Mouse (Mus musculus): ENCODE measurements around the gene Ank3. TPM values are rescaled to one million over a fixed set of nuclear protein-coding genes. Genes with fewer than 3 reads are reported as not detected.
A peak's percentile ranks its signal among the peaks of the same experiment; 100 is the strongest.

Gene Ank3
- total RNA-seq, 2 experiments from 2014 or later = 77.7 to 83.4 TPM

DNA sequence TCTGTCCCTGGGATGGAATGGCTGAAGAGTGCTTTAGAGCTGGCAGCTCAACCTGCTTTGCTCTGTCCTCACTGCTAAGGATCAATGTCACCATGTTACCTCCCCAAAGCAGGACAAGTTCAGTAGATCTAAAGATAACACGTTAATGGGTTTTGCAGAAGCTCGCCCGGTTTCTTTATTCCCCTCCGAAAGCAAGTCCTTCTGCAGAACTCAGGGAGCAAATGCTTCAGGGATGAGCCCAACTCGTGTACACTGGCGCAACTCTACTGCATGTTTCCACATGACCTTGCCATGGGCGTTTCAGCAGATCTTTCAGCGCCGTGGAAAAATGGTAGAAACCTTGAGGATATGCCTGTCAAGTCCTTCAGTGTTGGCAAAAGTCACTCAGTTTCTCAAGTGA is 247.4 kb downstream of the Ank3 start:
- DNase-seq = no peak
- intact Hi-C loops (cut with DNase I) = no loop called here

DNA sequence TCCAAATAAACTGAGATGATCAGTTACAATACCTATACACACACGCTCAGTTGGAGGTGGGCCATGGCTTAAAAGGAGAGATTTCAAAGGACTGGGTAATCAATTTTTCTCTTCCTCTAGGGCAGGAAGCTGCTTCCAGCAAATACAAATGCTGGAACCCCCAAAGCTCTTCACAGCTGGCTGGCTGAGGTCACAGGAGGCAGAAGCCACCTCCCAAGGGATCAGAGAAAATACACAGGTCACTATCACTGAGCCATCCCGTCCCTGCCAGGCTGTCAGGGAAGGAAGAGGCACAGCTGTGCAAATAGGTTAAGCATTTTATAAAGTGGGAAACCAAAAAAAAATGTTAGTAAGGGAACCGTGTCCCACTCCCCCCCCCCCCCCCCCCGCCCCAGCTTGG is 251.5 kb downstream of the Ank3 start:
- no peak for DNase-seq
- intact Hi-C loops (cut with DNase I) = loop anchor here (5.0 kb wide), 3 partner anchors 43 to 283 kb away; no protein-coding TSS in a partner anchor

DNA sequence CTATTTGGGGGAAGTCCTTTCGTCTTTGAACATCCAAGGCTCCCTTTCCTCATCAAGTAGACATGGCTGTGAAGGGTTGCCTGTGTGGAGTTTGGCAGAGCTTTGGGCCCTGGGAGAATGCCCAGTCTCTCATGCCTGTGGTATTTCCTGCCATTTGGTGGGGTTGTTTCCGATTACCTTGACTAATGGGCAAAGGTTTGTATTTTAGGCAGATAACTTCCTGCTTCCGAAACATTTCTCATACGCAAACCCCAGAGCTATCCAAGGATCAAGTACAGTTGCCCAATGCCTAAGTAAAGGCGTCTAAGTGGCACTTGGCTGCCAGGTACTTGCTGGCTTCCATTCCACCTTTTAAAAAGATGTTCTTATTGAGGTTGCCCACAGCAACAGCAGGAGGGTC is 254.1 kb downstream of the Ank3 start:
- intact Hi-C loops (cut with DNase I) = loop anchor here (5.0 kb wide), 3 partner anchors 45 to 285 kb away; no protein-coding TSS in a partner anchor
- DNase-seq = peak; percentile 56 to 60

DNA sequence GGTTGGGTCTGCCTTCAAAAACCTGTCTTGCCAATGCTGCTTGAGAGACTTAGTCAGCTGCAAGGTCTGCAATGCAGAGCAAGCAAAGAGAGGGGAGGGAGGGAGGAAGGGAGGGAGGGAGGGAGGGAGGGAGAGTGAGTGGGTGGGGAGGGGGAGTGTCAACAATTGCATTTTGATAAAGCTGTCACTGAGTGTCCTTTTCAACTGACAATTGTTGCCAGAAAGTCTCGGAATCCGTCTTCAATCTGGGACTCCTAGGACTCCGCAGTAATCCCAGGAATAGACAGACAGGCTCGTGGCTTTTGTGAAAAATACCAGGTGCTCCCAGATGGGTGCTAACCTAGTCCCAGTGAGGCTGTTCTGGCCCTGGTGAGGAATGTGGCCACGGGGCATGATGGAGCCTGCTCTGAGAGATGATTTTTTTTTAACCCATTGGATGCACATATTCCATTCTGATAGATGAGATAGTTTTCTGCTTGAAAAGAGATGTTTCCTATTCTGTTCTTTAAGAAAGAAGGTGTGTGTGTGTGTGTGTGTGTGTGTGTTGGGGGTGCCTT is 254.6 kb downstream of the Ank3 start:
- DNase-seq = no peak
- intact Hi-C loops (cut with DNase I) = loop anchor here (5.0 kb wide), 3 partner anchors 46 to 286 kb away; no protein-coding TSS in a partner anchor

DNA sequence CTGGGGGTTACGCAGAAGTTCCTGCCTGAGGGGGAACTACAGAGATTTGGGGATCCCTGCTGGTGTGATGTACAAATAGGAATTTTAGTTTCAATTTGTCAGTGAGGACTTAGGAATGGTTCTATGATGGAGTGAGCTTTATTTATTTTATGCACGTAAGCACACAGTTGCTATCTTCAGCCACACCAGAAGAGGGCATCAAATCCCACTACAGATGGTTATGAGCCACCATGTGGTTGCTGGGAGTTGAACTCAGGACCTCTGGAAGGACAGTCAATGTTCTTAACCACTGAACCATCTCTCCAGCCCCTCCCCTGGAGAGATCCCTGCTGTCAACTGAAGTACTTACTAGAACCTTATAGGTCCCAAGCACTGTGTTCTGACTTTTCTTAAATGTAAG is 255.6 kb downstream of the Ank3 start:
- no peak for DNase-seq
- intact Hi-C loops (cut with DNase I) = loop anchor here (5.0 kb wide), 3 partner anchors 47 to 287 kb away; no protein-coding TSS in a partner anchor

DNA sequence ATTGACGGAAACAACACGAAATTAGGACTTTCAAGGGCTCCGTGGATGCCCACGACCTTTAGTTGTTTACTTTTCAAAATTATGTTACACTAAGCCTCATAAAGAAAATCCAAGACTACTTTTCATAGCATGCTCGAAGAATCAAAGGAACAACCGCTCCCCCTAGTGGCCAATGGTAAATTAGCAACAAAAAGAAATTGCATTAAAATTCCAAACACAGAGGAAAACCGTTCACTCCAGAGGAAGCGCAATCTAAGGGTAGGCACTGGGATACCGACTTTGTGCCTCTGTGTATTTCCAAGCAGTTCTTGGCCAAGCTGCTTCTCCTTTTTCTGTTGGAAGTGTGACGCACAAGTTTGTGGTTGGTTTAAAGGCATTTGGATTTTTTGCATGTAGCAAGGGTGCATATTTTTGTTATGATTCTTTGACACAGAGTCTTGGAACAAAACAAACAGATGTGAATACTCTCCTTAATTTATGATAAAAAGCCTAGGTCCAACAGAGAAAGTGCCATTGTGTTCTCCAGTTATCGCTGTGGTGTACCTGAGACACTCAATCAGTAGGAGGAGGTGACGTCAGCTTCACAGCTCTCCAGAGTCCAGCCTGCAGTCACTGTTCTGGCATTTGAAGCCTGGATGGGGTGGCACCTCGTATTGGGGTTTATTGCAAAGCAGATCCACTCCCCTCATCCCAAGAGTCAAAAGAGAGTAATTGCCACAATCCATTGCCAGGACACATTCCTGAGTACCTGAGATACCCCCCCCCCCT is 256.5 kb downstream of the Ank3 start:
- intact Hi-C loops (cut with DNase I) = loop anchor here (1.0 to 5.0 kb wide), 5 partner anchors 48 to 642 kb away; no protein-coding TSS in a partner anchor
- peak; percentile 36 to 37 for DNase-seq

DNA sequence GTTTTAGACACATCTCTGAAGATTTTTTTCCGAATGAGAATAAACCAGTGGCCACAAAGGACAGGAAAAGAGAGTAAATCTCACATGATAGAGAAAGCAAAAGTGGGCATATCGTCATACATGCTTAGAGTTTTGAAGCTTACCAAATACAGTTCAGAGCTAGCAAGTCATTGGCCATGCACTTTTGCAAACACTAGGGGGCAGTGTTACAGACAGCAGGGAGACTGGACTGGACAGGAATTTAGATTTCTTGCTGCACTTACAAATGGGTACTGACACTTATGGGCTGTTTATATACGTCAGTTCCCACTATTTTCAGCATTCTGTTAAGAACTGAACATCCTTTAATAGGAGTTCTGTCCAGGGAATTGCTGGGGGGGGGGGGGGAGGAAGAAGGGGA is 257.7 kb downstream of the Ank3 start:
- peak; percentile 35 to 51 for DNase-seq
- intact Hi-C loops (cut with DNase I) = loop anchor here (5.0 kb wide), 1 partner anchor 641 kb away; no protein-coding TSS in a partner anchor

DNA sequence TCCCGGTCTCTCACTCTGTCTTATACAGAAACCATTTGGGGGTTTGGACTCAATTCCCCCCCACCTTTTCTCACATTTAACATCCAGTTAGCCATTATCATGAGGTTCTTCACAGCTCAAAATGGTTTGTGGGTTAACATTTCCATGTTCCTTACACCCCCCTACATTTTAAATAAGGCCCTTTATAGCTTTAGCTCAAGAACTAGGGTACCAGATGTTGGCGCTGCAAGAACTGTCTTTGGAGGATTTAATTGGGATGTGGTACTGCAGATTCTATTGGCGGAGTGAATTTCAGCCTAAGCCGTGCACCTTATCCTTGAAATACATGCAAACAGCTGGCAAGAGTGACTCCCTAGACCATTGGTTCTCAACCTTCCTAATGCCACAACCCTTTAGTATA is 261.2 kb downstream of the Ank3 start:
- DNase-seq = no peak
- intact Hi-C loops (cut with DNase I) = loop anchor here (5.0 kb wide), 1 partner anchor 637 kb away; no protein-coding TSS in a partner anchor

DNA sequence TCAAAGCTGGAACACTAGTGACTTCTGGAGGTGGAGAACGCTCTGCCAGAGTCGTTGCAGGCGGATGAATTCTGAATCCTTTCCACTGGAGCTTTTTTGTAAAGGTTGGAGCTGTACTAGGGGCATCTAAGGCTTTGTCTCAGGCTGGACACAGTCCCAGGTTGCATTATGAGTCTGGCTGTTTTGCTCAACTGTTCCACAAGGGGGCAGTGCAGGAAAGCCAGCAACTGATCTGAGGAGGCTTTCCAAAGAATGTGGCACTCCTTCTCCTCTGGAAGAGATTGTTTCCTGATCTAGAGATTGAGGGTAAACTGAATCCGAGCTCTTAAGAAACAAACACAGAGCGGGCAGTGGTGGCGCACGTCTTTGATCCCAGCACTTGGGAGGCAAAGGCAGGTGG is 263.8 kb downstream of the Ank3 start:
- DNase-seq = peak; percentile 69 to 74
- intact Hi-C loops (cut with DNase I) = loop anchor here (1.0 to 2.0 kb wide), 3 partner anchors 132 to 302 kb away; no protein-coding TSS in a partner anchor

DNA sequence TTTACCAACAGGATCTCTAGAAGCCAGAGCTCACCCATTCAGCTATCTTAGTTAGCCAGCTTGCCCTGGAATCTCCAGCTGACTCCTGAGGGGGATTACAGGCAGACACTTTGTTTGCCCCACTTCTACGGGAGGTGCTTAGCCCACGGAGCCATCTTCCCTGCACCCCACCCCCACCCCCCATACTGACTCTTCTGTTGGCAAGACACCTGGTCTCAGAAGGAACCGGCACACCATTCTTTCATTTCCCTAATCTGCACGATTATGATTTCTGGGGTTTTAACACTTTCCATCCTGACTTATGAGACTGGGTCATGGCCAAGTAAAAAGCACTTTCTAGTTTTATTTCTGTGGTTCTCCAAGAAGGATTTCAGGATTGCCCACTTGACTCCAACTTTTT is 268.9 kb downstream of the Ank3 start:
- intact Hi-C loops (cut with DNase I) = no loop called here
- no peak for DNase-seq

DNA sequence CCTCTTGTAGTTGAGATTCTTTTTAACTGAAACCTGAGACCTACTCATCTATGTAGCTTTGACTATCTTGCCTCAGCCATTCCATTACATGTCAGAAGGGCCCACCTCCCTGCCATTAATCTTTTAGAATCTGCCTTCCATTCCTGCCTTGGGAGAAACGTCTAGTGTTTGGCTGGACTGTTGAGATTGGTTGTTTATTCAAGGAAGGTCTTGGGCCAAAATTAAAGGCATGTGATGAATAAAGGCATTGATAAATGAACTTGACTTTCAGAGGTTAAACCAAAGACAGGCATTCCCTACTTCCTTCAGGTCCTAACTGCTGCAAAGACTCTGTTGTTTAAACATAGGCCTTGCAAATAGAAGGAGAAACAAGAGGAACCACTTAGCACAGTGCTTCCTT is 271.9 kb downstream of the Ank3 start:
- intact Hi-C loops (cut with DNase I) = no loop called here

DNA sequence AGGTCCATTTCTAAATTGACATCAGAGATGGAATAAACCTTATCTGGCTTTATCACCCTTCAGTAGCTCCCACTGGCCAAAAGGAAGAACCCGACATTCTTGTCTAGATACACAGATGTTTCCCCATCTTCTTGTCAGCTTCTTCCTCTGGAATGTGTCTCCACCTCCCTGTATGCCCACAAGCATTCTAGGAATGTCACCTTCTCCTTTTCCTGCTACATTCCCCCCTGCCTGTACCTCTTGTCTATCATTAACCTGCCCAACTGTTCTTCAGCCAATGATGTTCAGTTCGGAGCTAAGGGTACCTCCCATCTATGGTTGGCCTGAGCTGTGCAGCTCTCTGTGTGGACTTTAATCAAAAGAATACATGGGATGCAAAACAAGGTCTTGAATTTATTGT is 272.4 kb downstream of the Ank3 start:
- intact Hi-C loops (cut with DNase I) = no loop called here

More for the DNA sequence above, 271.9 kb downstream of the Ank3 start:
- no peak for DNase-seq

DNA sequence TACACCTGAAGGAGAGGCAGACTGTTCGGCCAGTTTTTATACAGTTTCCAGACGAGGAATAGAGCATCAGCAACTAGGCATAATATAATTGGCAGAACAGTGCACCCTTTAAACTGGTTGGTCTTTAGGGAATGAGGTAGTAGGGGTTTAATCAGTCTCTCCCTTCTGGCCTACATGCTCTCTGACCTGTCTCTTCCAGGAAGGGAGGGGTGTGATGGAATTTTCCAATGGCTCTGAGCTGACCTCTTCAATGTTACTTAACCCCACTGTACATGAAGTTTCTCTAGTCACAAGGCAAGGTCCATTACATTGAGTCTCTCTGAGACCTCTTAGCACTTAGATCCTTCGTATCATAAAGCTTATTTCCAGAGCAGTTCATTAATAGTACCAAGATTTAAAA is 272.9 kb downstream of the Ank3 start:
- no peak for DNase-seq
- intact Hi-C loops (cut with DNase I) = no loop called here

More for the DNA sequence above, 272.4 kb downstream of the Ank3 start:
- no peak for DNase-seq

DNA sequence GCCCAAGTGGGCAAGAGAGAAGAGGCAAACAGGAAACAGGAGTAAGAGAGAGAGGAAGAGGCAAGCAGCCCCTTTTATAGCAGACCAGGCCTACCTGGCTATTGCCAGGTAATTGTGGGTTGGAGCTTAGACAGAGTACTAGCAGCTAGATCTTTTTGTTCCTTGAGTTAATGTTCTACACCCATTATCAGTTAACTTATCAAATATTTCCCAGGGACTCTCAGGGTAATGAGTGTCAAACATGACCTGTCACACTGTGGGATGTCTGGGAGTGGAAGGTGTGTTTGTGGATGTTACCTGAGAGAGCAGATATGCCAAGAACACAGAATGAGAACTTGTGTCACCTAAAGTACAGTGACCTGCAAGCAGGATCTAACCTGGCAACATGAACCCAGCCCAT is 274.0 kb downstream of the Ank3 start:
- intact Hi-C loops (cut with DNase I) = no loop called here

DNA sequence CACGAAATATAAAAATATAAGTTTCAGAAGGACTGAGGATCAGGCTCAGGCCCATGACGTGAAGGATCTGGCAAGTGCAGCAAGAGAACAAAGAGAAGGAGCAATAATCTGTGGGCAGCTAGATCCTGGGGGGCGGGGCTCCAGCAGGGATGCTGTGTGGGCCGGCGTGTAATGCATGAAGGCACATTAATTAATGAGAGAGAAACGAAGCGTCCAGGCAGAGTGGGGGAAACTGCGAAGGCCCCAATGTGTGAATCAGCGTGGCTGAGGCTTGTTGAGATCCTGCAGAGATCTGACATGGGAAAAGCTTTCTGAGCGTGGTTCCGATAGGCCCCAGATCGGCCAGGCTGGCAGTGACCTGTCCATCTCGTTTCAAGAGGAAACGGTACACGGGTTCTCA is 279.7 kb downstream of the Ank3 start:
- DNase-seq = no peak
- intact Hi-C loops (cut with DNase I) = no loop called here

More for the DNA sequence above, 274.0 kb downstream of the Ank3 start:
- DNase-seq = no peak

DNA sequence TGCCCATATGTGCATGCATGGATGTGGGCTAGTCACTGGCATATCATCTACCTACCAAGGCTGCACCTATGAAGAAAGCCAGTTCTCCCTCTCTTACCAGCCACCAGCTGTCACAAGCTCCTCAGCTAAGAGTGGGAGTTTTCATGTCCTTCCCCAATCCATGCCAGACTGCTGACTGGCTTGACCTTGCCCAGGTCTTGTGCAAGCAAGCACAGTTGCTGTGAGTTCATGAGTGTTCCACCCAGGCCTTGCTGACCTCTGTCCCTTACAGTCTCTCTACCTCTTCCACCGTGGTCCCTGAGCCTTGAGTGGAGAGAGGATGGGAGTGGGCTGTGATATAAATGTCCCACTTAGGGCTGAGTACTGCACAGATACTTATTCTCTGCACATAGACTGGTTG is 287.8 kb downstream of the Ank3 start:
- intact Hi-C loops (cut with DNase I) = no loop called here
- no peak for DNase-seq

DNA sequence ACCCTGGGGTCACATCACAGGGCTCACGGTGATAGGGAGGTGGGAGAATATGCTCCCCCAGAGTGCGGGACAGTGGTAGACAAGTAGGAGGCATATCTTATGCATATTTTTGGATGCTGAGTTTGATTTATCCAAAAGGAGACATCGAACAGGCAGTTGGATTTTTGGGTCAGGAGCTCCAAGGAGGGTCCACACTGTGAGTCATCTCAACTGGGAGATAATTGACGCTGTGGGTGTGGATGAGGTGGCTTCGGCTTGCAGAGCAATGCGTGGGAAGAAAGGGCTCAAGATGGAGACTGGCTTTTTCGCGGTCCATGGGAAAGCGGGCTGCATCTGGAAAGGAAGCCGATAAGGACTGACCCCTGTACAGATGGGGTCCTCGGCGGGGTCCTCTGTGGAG is 290.5 kb downstream of the Ank3 start:
- intact Hi-C loops (cut with DNase I) = no loop called here
- DNase-seq = no peak

DNA sequence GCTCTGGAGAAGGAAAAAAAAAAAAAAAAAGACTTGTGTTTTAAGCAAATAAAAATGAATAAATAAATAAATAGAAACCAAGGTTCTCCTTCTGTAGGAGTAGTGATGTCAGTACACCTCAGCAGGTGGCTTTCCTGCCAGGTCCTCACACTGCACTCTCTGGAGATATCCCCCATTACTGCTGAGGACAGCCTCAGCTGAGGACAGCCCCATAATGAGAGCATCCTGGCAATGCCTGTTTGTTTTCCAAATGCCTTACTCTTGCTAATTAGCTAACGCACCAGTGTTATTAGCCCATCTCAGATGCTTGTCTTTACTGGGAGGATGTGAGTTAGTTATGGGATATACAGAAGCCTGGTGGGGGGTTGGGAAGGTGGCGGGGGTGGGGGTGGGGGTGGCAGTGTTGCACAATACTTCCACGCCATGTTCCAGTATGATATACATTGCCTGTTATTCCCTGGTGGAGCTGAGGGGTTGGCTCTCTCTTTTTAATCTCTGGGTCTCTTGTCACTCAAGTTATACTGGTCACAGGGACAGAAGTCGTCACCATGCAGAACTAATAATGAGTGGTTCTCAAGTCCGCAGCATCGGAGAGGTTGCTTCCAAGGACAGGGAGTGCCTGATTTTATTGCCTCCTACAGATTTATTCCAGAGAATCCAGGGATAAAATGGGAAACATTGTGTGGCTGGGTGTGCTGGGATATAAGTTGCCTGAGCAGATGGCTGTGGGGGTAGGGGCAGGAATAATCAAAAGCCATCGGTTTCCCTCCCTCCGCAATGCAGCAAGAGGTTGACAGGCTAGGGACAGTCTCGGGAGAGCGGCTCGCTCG is 291.8 kb downstream of the Ank3 start:
- DNase-seq = no peak
- intact Hi-C loops (cut with DNase I) = no loop called here

DNA sequence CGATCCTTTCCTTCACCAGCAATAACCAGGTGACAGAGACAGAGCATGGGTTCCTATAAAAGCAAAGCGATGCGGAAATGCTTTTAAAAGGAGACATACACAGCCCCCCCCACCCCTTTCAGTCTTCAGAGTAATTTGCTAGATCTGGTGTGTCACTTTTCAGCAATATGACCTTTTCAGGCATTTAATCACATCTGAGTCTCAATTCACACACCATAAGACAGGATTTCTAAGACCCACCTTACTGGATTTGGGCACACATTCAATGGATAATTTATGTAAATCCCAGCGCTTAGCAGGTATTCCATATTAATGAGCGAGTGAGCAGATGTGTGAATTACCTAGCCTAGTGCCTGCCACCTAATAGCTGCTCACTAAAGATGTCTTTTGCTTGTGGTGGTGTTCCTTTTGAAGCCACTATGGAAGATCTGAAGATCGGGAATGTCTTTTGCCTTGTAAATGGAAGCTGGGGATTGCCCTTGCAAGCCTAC is 292.4 kb downstream of the Ank3 start:
- intact Hi-C loops (cut with DNase I) = no loop called here
- DNase-seq = no peak

DNA sequence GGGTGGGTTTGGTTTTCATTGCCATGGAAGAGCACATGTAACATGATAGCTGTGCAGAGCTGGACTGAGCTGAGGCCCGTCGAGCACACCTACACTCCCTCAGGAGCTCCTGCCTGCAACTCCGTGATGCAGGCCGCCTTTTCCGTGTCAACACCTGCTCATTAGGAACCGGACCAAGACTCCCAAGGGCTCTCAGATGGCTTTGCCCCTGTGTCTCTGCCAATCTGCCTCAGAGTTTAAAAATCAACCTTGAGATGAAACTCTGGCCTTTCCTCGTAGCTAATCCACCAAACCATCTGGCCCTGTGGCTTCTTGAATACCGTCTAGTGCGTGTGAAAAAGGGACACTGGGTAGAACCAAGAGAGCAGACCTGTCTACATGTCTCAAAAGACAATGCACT is 297.4 kb downstream of the Ank3 start:
- DNase-seq = no peak
- intact Hi-C loops (cut with DNase I) = no loop called here

DNA sequence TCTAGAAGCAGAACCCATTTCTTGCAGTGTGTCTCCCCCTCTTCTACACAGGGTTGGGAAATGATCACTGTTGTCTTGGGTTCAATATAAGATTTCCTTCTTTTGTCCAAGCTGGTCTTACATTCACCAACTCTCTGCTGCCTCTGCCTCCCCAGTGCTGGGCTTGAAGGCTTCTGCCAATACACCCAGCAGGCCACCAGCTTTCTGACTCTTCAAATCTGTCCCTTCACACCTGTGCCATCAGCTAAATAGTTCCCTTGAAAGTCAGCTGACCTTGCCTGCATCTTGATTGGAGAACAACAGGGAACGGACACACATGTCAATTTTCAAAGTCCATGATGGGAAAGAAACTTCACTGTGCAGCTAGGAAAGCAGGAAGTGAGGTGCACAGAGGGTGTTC is 300.1 kb downstream of the Ank3 start:
- intact Hi-C loops (cut with DNase I) = no loop called here
- no peak for DNase-seq
